Mouse (Mus musculus) activated CD4-positive, CD25-positive, alpha-beta regulatory T cell, adult 4 months (primary cell): ENCODE results near the gene Klhl31. TPM values are rescaled to one million over a fixed set of nuclear protein-coding genes. Genes with fewer than 3 reads are reported as not detected.

Experiments used
- ATAC-seq: one replicate; pipeline ENCODE4 v1.8.0; 2017
- polyA plus RNA-seq, 2 experiments: library from polyadenylated mRNA; unstranded; fragments of 100-300 nt; shearing (Covaris generic); gene quantifications; one replicate each; pipeline ENCODE4 v1.2.1; 2017

Klhl31 gene
- polyA plus RNA-seq, 2 experiments from 2014 or later = not detected

DNA sequence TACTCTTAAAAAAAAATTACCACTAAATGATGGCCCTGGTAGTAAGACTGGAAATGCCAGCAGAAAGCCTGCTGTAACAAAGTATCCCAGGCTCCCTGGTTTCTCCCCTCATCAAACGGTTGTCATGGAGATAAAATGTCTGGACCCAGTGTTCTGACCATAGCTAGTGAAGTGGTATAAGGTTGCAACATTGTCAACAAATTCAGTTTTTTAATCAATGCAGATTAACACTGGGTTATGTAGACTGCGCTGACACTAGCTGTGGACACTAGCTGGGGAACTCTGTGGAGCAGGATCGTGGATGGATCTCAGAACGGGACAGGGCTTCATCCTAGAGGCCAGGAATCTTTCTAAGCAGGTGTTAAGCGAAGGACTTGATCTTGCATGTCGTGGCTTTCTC lies 70.2 kb downstream of the Klhl31 start:
- no peak for ATAC-seq

- ATAC-seq = no peak
Measured at GRCm38 (mm10) chr9:77707433-77708139, 71.3 kb downstream of the Klhl31 start.

- no peak for ATAC-seq
Measured at GRCm38 (mm10) chr9:77708950-77709349, 72.7 kb downstream of the Klhl31 start.

Other genes starting within 250 kb of the Klhl31 start
- gene Lrrc1, start 91.6 kb upstream of the Klhl31 start, polyA plus RNA-seq = 1 to 10 TPM; 2.2 to 3.6 TPM
- gene Gclc, start 118.0 kb downstream of the Klhl31 start, polyA plus RNA-seq = 1 to 10 TPM; 8.5 to 9.1 TPM